Mouse (Mus musculus) heart, adult 2 months (tissue): ENCODE results near the gene Sgsm1.

Experiments
- CTCF ChIP-seq: fragments of 200-600 bp; IDR thresholded peaks from 2 replicates; pipeline ENCODE4 v1.8.1; 2022; ENCODE audit warnings: antibody characterized with exemption, mild to moderate bottlenecking, moderate library complexity
- EP300 ChIP-seq: fragments of 200-500 bp; IDR thresholded peaks from 2 replicates; pipeline ENCODE4 v1.6.1; 2011; ENCODE audit warnings: low read depth, low read length, control low read depth; ENCODE audit not compliant: insufficient read depth

DNA sequence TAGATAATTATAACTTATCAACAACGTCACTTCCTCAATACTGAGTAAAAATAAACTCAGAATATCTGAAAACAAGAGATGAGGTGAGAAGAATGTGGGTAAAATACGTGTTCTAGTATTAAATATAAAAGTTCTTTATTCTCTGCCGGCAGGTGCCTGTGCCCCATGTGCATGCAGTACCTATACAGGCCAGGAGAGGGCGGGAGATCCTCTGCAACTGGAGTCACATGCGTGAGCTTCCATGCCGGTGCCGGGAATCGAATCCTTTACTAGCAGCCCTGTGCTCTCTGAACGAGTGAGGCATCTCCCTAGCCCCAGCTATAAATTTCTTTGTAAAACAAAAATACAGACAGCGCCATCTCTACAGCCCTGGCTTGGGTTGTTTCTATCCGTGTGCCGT is 21.7 kb upstream of the Sgsm1 start:
- TF ChIP-seq EP300 (no peak), CTCF (peak; percentile 62)
